Mouse (Mus musculus) kidney, postnatal 0 days (tissue): ENCODE measurements around the gene Hnrnpdl. TPM values are rescaled to one million over a fixed set of nuclear protein-coding genes. Genes with fewer than 3 reads are reported as not detected.

Source experiments
- ATAC-seq: fragments of 200-750 bp; cut with Nextera tagmentation; replicated peaks from 2 replicates; pipeline ENCODE4 v1.8.0; 2017; ENCODE audit warnings: low read depth, moderate number of reproducible peaks, moderate TSS enrichment, moderate library complexity; ENCODE audit not compliant: low FRiP score
- DNase-seq: peaks from one replicate; pipeline ENCODE4 v3.0.0-alpha.2; 2016; ENCODE audit warnings: low spot score
- H3K27ac ChIP-seq: fragments of 300-500 bp; sonication (generic); 2 replicates; pipeline ENCODE4 v1.5.1; 2014; ENCODE audit warnings: mild to moderate bottlenecking
- H3K27me3 ChIP-seq: fragments of 300-500 bp; sonication (generic); 2 replicates; pipeline ENCODE4 v1.6.1; 2014; ENCODE audit warnings: low read length, mixed read lengths; ENCODE audit not compliant: insufficient read depth
- H3K36me3 ChIP-seq: fragments of 300-500 bp; sonication (generic); 2 replicates; pipeline ENCODE4 v1.6.1; 2014; ENCODE audit warnings: low read length, mixed read lengths; ENCODE audit not compliant: insufficient read depth
- H3K4me1 ChIP-seq: fragments of 300-500 bp; sonication (generic); replicated peaks from 2 replicates; pipeline ENCODE4 v1.6.1; 2014; ENCODE audit warnings: antibody characterized with exemption, low read length, mixed read lengths; ENCODE audit not compliant: insufficient read depth
- H3K4me2 ChIP-seq: fragments of 300-500 bp; sonication (generic); 2 replicates; pipeline ENCODE4 v1.6.1; 2014; ENCODE audit warnings: mild to moderate bottlenecking, low read length, moderate library complexity, mixed read lengths
- H3K4me3 ChIP-seq: fragments of 300-500 bp; sonication (generic); replicated peaks from 2 replicates; pipeline ENCODE4 v1.5.1; 2014; ENCODE audit warnings: low read depth, low read length
- H3K9ac ChIP-seq: fragments of 300-500 bp; sonication (generic); 2 replicates; pipeline ENCODE4 v1.6.1; 2014; ENCODE audit warnings: low read depth, low read length
- H3K9me3 ChIP-seq: fragments of 300-500 bp; sonication (generic); replicated peaks from 2 replicates; pipeline ENCODE4 v1.6.1; 2016; ENCODE audit warnings: low read length, inconsistent platforms, mixed read lengths
- CTCF ChIP-seq: IDR thresholded peaks from 2 replicates; pipeline ENCODE4 v1.5.1; 2016; ENCODE audit warnings: antibody characterized with exemption, low read depth, mild to moderate bottlenecking, moderate library complexity
- WGBS: fragments of 180-500 bp; shearing (Covaris S2); extraction: QIAGEN DNeasy Blood & Tissue Kit; methylation state at CpG from one replicate; pipeline ENCODE4 v1.1.7; 2014; 5-methylcytosine and 5-hydroxymethylcytosine counted together
- polyA plus RNA-seq: library from polyadenylated mRNA; unstranded; fragments of >200 nt; fragmentation: Nextera tagmentation; extraction: Ambion mirVana; gene quantifications from 2 replicates; pipeline ENCODE4 v1.2.1, GENCODE M21; 2015

Gene Hnrnpdl
- polyA plus RNA-seq, result 118 and 121 TPM in 2 replicates

- Histone ChIP-seq H3K36me3 (peaks cover 10% of the 10 kb centered on the region; the same call in 1 of the 2 replicates), H3K27ac (peak within 1 kb of the TSS; percentile 99), H3K9ac (peak within 1 kb of the TSS; percentile 98), H3K4me1 (peaks cover 6% of the 10 kb centered on the region; the same call in 1 of the 2 replicates), H3K27me3 (no peaks in the 10 kb centered on the region), H3K9me3 (no peaks in the 10 kb centered on the region), H3K4me2 (peak within 1 kb of the TSS; percentile 95), H3K4me3 (peak within 1 kb of the TSS; percentile 96)
- WGBS, result under 1% methylated on average over 40 of the region's 57 CpGs
- ATAC-seq (peak; percentile 85), DNase-seq (peak; percentile 95)
- no peak for TF ChIP-seq CTCF
Observed at GRCm38 (mm10) chr5:100039602-100040142, at the start of gene Hnrnpdl, which contains the start of gene Enoph1. Gene Hnrnpdl, minus strand, starts transcription at chr5:100039664. Gene Enoph1, plus strand, starts transcription at chr5:100039985.

GRCm38 (mm10) chr5:100085097-100085496 is 45.6 kb upstream of the Hnrnpdl start:
- ATAC-seq (no peak), DNase-seq (no peak)
- H3K27ac ChIP-seq, result no peak overlapping the region
- H3K9ac ChIP-seq, result no peak overlapping the region
- H3K4me3 ChIP-seq, result no peak overlapping the region
- H3K4me2 ChIP-seq, result no peak overlapping the region
- no peak for TF ChIP-seq CTCF
- H3K36me3 ChIP-seq, result no peaks in the 10 kb centered on the region
- WGBS, result 51% methylated on average over 8 of the region's 8 CpGs
- H3K9me3 ChIP-seq, result no peaks in the 10 kb centered on the region
- no peaks in the 10 kb centered on the region for H3K4me1 ChIP-seq
- no peaks in the 10 kb centered on the region for H3K27me3 ChIP-seq

GRCm38 (mm10) chr5:100083953-100084562 is 44.6 kb upstream of the Hnrnpdl start:
- H3K36me3 ChIP-seq, result no peaks in the 10 kb centered on the region
- peak; percentile 42 for DNase-seq
- H3K4me1 ChIP-seq, result no peaks in the 10 kb centered on the region
- TF ChIP-seq CTCF, result no peak
- no peaks in the 10 kb centered on the region for H3K27me3 ChIP-seq
- no peak overlapping the region for H3K27ac ChIP-seq
- no peak overlapping the region for H3K4me2 ChIP-seq
- ATAC-seq, result no peak
- no peak overlapping the region for H3K9ac ChIP-seq
- H3K4me3 ChIP-seq, result no peak overlapping the region
- H3K9me3 ChIP-seq, result no peaks in the 10 kb centered on the region
- 42% methylated on average over 12 of the region's 12 CpGs for WGBS

- ATAC-seq (no peak), DNase-seq (no peak)
- TF ChIP-seq CTCF, result no peak
- Histone ChIP-seq H3K27ac (no peak overlapping the region), H3K9ac (no peak overlapping the region), H3K4me2 (no peak overlapping the region), H3K4me1 (no peaks in the 10 kb centered on the region), H3K9me3 (no peaks in the 10 kb centered on the region), H3K36me3 (no peaks in the 10 kb centered on the region), H3K4me3 (no peak overlapping the region), H3K27me3 (no peaks in the 10 kb centered on the region)
- 83% methylated on average over 4 of the region's 4 CpGs for WGBS
Observed at GRCm38 (mm10) chr5:100082006-100082405, 42.5 kb upstream of the Hnrnpdl start.

- Histone ChIP-seq H3K4me2 (peak overlapping the region; percentile 30), H3K4me3 (no peak overlapping the region), H3K36me3 (no peaks in the 10 kb centered on the region), H3K27ac (no peak overlapping the region), H3K9ac (no peak overlapping the region), H3K27me3 (no peaks in the 10 kb centered on the region), H3K4me1 (no peaks in the 10 kb centered on the region), H3K9me3 (no peaks in the 10 kb centered on the region)
- ATAC-seq, result no peak
- WGBS, result 59% methylated on average over 8 of the region's 8 CpGs
- no peak for TF ChIP-seq CTCF
- DNase-seq, result no peak
Observed at GRCm38 (mm10) chr5:100079931-100080275, 40.4 kb upstream of the Hnrnpdl start.

GRCm38 (mm10) chr5:100079040-100079930 is 39.8 kb upstream of the Hnrnpdl start:
- no peak overlapping the region for H3K27ac ChIP-seq
- ATAC-seq (no peak), DNase-seq (peak; percentile 41)
- H3K9ac ChIP-seq, result no peak overlapping the region
- H3K9me3 ChIP-seq, result no peaks in the 10 kb centered on the region
- H3K4me1 ChIP-seq, result no peaks in the 10 kb centered on the region
- no peak for TF ChIP-seq CTCF
- no peak overlapping the region; the same call in 1 of the 2 replicates for H3K4me3 ChIP-seq
- H3K4me2 ChIP-seq, result peak overlapping the region; percentile 30
- no peaks in the 10 kb centered on the region for H3K36me3 ChIP-seq
- H3K27me3 ChIP-seq, result no peaks in the 10 kb centered on the region
- WGBS, result 29% methylated on average over 36 of the region's 36 CpGs
